Comparison of ENCODE assay signal across 11 mouse cellular contexts in the genomic region with DNA sequence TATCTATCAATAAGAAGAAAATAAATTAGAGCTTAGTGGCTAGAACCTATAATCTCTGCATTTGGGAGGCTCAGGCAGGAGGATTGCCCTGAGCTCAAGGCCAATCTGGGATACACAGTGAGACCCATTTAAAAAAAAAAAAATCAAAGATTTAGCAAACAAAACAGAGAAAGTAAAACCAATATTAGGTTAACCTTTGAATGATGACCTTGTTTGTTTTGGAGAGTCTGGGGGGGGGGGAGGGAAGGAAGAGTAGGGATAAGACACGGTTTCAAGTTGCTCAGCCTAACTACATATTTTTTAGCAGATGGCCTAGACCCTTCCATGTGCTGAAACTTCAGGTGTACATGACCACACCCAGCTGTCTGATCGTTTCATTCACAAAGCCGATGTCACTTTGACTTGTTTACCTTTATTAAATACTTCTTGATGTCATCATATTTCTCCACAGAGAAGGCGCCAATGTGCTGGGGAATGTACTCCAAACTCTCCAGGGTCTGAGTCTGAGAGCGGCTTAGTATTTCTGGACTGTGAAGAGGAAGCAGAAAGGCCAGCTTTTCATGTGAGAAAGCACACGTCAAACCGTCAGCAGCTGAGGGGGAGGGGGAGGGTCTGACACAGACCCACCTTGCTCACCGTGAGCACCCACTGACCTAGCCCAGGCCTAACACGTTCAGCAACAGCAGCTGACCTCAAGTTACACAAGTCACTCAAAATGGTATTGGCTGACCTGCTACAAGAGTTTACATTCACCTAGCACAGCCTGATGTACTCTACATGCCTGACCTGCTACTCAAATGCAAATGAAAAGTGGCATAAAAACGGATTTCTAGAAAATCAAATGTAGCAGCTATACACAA.
"Had no signal": no experiment of that assay in that cellular context is flagged by ENCODE, and none has a peak within 500 bp of the region (broad histone marks: within the 10 kb centered on the region; RNA-seq: fewer than 3 reads in every experiment).

No protein-coding gene starts in this region.

- H3K9ac ChIP-seq: intestine, embryonic 15.5 days; lung, embryonic 14.5 days had no signal

- H3K4me1 ChIP-seq: intestine, embryonic 15.5 days; limb, embryonic 10.5 days had no signal

- H3K4me2 ChIP-seq: intestine, embryonic 15.5 days; lung, embryonic 14.5 days had no signal

- H3K27me3 ChIP-seq: intestine, embryonic 15.5 days had no signal

- DNase-seq: kidney, adult 18-20 months; kidney, postnatal 10 days; lung, embryonic 14.5 days; lung, postnatal 14 days; midbrain, embryonic 14.5 days; thymus, postnatal 25 days had no signal

- ATAC-seq: intestine, embryonic 15.5 days had no signal

- H3K4me3 ChIP-seq: intestine, embryonic 15.5 days; left cerebral cortex, adult 2 months; limb, embryonic 10.5 days; myocyte had no signal

- H3K9me3 ChIP-seq: intestine, embryonic 15.5 days; limb, embryonic 10.5 days had no signal

- H3K27ac ChIP-seq: intestine, embryonic 15.5 days; left cerebral cortex, adult 2 months; limb, embryonic 10.5 days; stomach, postnatal 0 days had no signal

- H3K36me3 ChIP-seq: intestine, embryonic 15.5 days had no signal
